Mouse (Mus musculus): ENCODE measurements around the gene Ccn2. TPM values are rescaled to one million over a fixed set of nuclear protein-coding genes. Genes with fewer than 3 reads are reported as not detected.

The Ccn2 gene
- polyA plus RNA-seq, 1 experiment from 2014 or later, result 15.6 TPM

Other genes starting within 250 kb of the Ccn2 start
- 6.1 and 6.8 TPM in 2 replicates for gene Enpp1, start 116.7 kb downstream of the Ccn2 start, polyA plus RNA-seq (2015; fragmentation: Nextera tagmentation; extraction: Ambion mirVana)
- gene Enpp3, start 247.4 kb downstream of the Ccn2 start, polyA plus RNA-seq (2015; fragmentation: Nextera tagmentation; extraction: Ambion mirVana), result 6.9 and 9.5 TPM in 2 replicates